Mouse (Mus musculus) spleen, postnatal 0 days (tissue): ENCODE measurements around the gene Rpl27a. TPM values are rescaled to one million over a fixed set of nuclear protein-coding genes. Genes with fewer than 3 reads are reported as not detected.

ENCODE experiments used
- polyA plus RNA-seq: library from polyadenylated mRNA; unstranded; fragments of >200 nt; fragmentation: Nextera tagmentation; extraction: Ambion mirVana; gene quantifications from 2 replicates; pipeline ENCODE4 v1.2.1, GENCODE M21; 2015

Rpl27a gene
- polyA plus RNA-seq, result 155 and 157 TPM in 2 replicates

DNA sequence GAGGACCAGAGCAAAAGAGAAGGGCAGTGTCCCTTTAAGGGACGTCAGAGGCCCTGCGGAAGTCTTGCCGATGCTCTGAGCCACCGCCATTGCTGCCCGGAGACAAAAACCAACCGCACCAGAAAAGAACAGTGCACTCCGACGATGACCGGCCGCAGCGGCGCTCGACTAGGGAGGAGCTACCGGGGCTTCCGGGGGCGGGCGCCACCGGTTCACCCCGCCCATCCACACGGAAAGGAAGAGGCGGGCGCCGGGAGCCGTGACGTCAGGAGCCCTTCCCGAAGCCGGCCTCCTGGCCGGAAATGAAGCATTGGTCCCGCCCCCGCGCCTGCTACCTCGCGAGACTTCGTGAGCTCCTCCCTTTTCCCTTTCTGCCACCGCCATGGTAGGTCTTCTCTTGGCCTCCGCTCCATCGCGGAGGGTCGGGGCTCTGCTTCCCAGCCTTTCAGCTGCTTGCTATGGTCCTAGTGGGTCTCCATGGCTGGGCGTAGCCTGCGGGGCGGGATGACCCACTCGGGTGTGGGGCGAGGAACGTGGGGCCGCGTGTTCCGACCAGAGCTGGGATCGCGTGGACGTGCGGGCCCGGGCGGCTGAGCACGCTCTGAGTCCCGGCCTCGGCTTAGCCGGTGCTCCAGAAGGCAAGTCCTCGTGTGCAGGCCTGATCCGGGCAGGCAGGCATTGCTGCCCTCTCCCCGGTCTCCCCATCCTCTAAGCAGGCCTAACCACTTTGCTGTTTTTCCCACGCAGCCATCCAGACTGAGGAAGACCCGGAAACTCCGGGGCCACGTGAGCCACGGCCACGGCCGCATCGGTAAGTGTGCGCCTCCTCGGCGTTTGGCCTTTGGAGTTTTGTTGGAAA lies at the start of gene Rpl27a:
Rpl27a (plus strand) TSS at position 310 of the 859 bp plus-strand sequence.

GRCm38 (mm10) chr7:109508034-109508433 lies 10.9 kb upstream of the Rpl27a start, which contains the start of gene Trim66:
TSS of gene Trim66 (minus strand) at chr7:109508134.

Other genes with a start within 250 kb of the Rpl27a start
- not detected in 2 replicates for gene Stk33, start 80.1 kb upstream of the Rpl27a start, polyA plus RNA-seq
- 0.04 and 0.05 TPM in 2 replicates for gene Trim66, start 11.0 kb upstream of the Rpl27a start, polyA plus RNA-seq
- gene St5, start 184.5 kb downstream of the Rpl27a start, polyA plus RNA-seq, result 26.6 and 32.0 TPM in 2 replicates
- 53.1 and 59.4 TPM in 2 replicates for gene Akip1, start 184.5 kb downstream of the Rpl27a start, polyA plus RNA-seq
- 0.16 TPM in 1 of 2 replicates, not detected in the other for gene BC051019, start 204.7 kb downstream of the Rpl27a start, polyA plus RNA-seq
- gene Ascl3, start 212.6 kb downstream of the Rpl27a start, polyA plus RNA-seq, result not detected in 2 replicates
- 51.3 and 54.4 TPM in 2 replicates for gene Tmem9b, start 233.7 kb downstream of the Rpl27a start, polyA plus RNA-seq